Mouse (Mus musculus) liver, adult (tissue): ENCODE measurements around the gene Tbkbp1.

Experiments used
- GATA4 ChIP-seq: IDR thresholded peaks from 2 replicates; pipeline ENCODE4 v1.6.1; 2014; ENCODE audit warnings: mild to moderate bottlenecking, low read length; ENCODE audit not compliant: insufficient replicate concordance

Gene Tbkbp1

GRCm38 (mm10) chr11:97115797-97116196, 35.5 kb downstream of the Tbkbp1 start:
- no peak for TF ChIP-seq GATA4

- TF ChIP-seq GATA4: no peak
Measured at GRCm38 (mm10) chr11:97114671-97115601, 36.4 kb downstream of the Tbkbp1 start, which contains the start of gene Tbx21. TSS of gene Tbx21 (minus strand) at chr11:97115331.

GRCm38 (mm10) chr11:97112519-97113125, 38.7 kb downstream of the Tbkbp1 start:
- no peak for TF ChIP-seq GATA4

- TF ChIP-seq GATA4: no peak
Measured at GRCm38 (mm10) chr11:97108976-97109375, 42.3 kb downstream of the Tbkbp1 start.

- TF ChIP-seq GATA4: no peak
Measured at GRCm38 (mm10) chr11:97104091-97104483, 47.2 kb downstream of the Tbkbp1 start.

- TF ChIP-seq GATA4: no peak
Measured at GRCm38 (mm10) chr11:97103163-97104090, 47.9 kb downstream of the Tbkbp1 start.

GRCm38 (mm10) chr11:97101722-97102121, 49.6 kb downstream of the Tbkbp1 start:
- TF ChIP-seq GATA4: no peak

- TF ChIP-seq GATA4: no peak
Measured at GRCm38 (mm10) chr11:97098791-97099190, 52.5 kb downstream of the Tbkbp1 start.

GRCm38 (mm10) chr11:97094600-97094999, 56.7 kb downstream of the Tbkbp1 start:
- no peak for TF ChIP-seq GATA4

GRCm38 (mm10) chr11:97086365-97086764, 64.9 kb downstream of the Tbkbp1 start:
- TF ChIP-seq GATA4: no peak
